Mouse (Mus musculus) forebrain, postnatal 0 days (tissue): ENCODE results near the gene Olfr376. TPM values are rescaled to one million over a fixed set of nuclear protein-coding genes. Genes with fewer than 3 reads are reported as not detected.

ENCODE experiments used
- ATAC-seq: fragments of 200-750 bp; cut with Nextera tagmentation; 2 replicates; pipeline ENCODE4 v1.8.0; 2017; ENCODE audit warnings: mild to moderate bottlenecking, moderate library complexity
- DNase-seq: peaks from one replicate; pipeline ENCODE4 v3.0.0-alpha.2; 2015
- H3K27ac ChIP-seq: fragments of 300-500 bp; sonication (generic); 2 replicates; pipeline ENCODE4 v1.5.1; 2014; ENCODE audit warnings: low read depth, mild to moderate bottlenecking, antibody characterized with exemption, low read length, moderate library complexity, mixed read lengths
- H3K27me3 ChIP-seq: fragments of 300-500 bp; sonication (generic); 2 replicates; pipeline ENCODE4 v1.6.1; 2014; ENCODE audit warnings: mild to moderate bottlenecking, low read length, mixed read lengths; ENCODE audit not compliant: insufficient read depth
- H3K36me3 ChIP-seq: fragments of 300-500 bp; sonication (generic); 2 replicates; pipeline ENCODE4 v1.6.1; 2014; ENCODE audit warnings: mild to moderate bottlenecking, moderate library complexity; ENCODE audit not compliant: insufficient read depth
- H3K4me1 ChIP-seq: fragments of 300-500 bp; sonication (generic); 2 replicates; pipeline ENCODE4 v1.6.1; 2014; ENCODE audit warnings: antibody characterized with exemption; ENCODE audit not compliant: insufficient read depth
- H3K4me2 ChIP-seq: fragments of 300-500 bp; sonication (generic); 2 replicates; pipeline ENCODE4 v1.6.1; 2014; ENCODE audit warnings: low read depth, mild to moderate bottlenecking, moderate library complexity
- H3K4me3 ChIP-seq: fragments of 300-500 bp; sonication (generic); 2 replicates; pipeline ENCODE4 v1.5.1; 2014; ENCODE audit warnings: low read depth, low read length, mixed read lengths
- H3K9ac ChIP-seq: fragments of 300-500 bp; sonication (generic); 2 replicates; pipeline ENCODE4 v1.6.1; 2014; ENCODE audit warnings: mild to moderate bottlenecking
- H3K9me3 ChIP-seq: fragments of 300-500 bp; sonication (generic); 2 replicates; pipeline ENCODE4 v1.6.1; 2016; ENCODE audit warnings: low read length
- CTCF ChIP-seq: sonication (generic); IDR thresholded peaks from 2 replicates; pipeline ENCODE4 v1.5.1; 2016; ENCODE audit warnings: antibody characterized with exemption, control low read depth, low read depth
- WGBS: fragments of 180-500 bp; shearing (Covaris S2); extraction: QIAGEN DNeasy Blood & Tissue Kit; methylation state at CpG from one replicate; pipeline ENCODE4 v1.1.7; 2014; 5-methylcytosine and 5-hydroxymethylcytosine counted together
- polyA plus RNA-seq: library from polyadenylated mRNA; unstranded; fragments of >200 nt; fragmentation: Nextera tagmentation; extraction: Ambion mirVana; gene quantifications from 2 replicates; pipeline ENCODE4 v1.2.1, GENCODE M21; 2015
- total RNA-seq: library from RNA; depleted of rRNA; stranded (reverse); fragments of >200 nt; gene quantifications from 2 replicates; pipeline ENCODE4 v1.2.3, GENCODE M21; 2014; rRNA removed

Gene Olfr376
- total and polyA plus RNA-seq, 2 experiments from 2014 or later: not detected

- Histone ChIP-seq H3K4me3 (no peak within 1 kb of the TSS), H3K9me3 (no peaks in the 10 kb centered on the region), H3K36me3 (no peaks in the 10 kb centered on the region), H3K4me2 (no peak within 1 kb of the TSS), H3K27me3 (no peaks in the 10 kb centered on the region), H3K9ac (no peak within 1 kb of the TSS), H3K27ac (no peak within 1 kb of the TSS), H3K4me1 (no peaks in the 10 kb centered on the region)
- no peak for TF ChIP-seq CTCF
- WGBS: 47% methylated on average over 3 of the region's 3 CpGs
- DNase-seq (no peak), ATAC-seq (no peak)
These were observed 20.6 kb upstream of the Olfr376 start, which contains the start of gene Olfr20 for GRCm38 (mm10) chr11:73350483-73350882. Olfr20 (plus strand) TSS chr11:73350783.

- no peak overlapping the region for H3K27ac ChIP-seq
- no peak overlapping the region for H3K4me2 ChIP-seq
- no peaks in the 10 kb centered on the region for H3K27me3 ChIP-seq
- ATAC-seq (no peak), DNase-seq (no peak)
- TF ChIP-seq CTCF: no peak
- no peaks in the 10 kb centered on the region for H3K36me3 ChIP-seq
- no peaks in the 10 kb centered on the region for H3K4me1 ChIP-seq
- H3K9me3 ChIP-seq: no peaks in the 10 kb centered on the region
- no peak overlapping the region for H3K4me3 ChIP-seq
- WGBS: 75% methylated on average over 4 of the region's 4 CpGs
- no peak overlapping the region for H3K9ac ChIP-seq
These were observed 24.3 kb downstream of the Olfr376 start for GRCm38 (mm10) chr11:73395374-73395773.

DNA sequence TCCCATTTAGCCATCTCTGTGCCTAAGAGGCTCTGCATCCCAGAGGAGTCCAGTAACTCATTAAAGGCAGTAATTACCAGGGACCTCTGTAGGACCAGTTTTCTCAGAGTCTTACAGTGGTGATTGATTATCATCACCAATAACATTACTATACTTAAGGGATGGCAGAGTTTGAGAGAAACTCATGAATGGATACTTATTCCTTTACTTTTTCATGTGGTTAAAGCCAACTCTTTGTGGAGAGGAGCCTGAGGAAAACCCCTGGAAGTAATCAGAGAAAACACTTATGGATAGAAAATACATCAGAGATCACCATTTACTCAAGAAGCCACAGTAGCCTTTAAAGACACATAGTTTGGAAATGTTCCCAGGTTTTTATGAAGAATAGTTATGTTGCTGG is 28.5 kb downstream of the Olfr376 start, which contains the start of gene Olfr1:
Gene Olfr1 (minus strand): TSS at position 101 of the 400 bp plus-strand sequence.
- no peaks in the 10 kb centered on the region for H3K36me3 ChIP-seq
- no peak within 1 kb of the TSS for H3K9ac ChIP-seq
- no peaks in the 10 kb centered on the region for H3K4me1 ChIP-seq
- H3K27ac ChIP-seq: no peak within 1 kb of the TSS
- no peak within 1 kb of the TSS for H3K4me3 ChIP-seq
- TF ChIP-seq CTCF: no peak
- ATAC-seq (no peak), DNase-seq (no peak)
- H3K4me2 ChIP-seq: no peak within 1 kb of the TSS
- H3K9me3 ChIP-seq: no peaks in the 10 kb centered on the region
- no peaks in the 10 kb centered on the region for H3K27me3 ChIP-seq

Other genes starting within 250 kb of the Olfr376 start
- gene Haspin, start 233.0 kb upstream of the Olfr376 start, total RNA-seq: 0.85 and 2.0 TPM in 2 replicates
- 2.3 and 2.4 TPM in 2 replicates for gene Haspin, start 233.0 kb upstream of the Olfr376 start, polyA plus RNA-seq
- 0.46 and 0.57 TPM in 2 replicates for gene P2rx5, start 210.8 kb upstream of the Olfr376 start, total RNA-seq
- 0.69 TPM in 2 replicates for gene P2rx5, start 210.8 kb upstream of the Olfr376 start, polyA plus RNA-seq
- 127 and 153 TPM in 2 replicates for gene Emc6, start 194.2 kb upstream of the Olfr376 start, total RNA-seq
- 182 and 219 TPM in 2 replicates for gene Emc6, start 194.2 kb upstream of the Olfr376 start, polyA plus RNA-seq
- gene Tax1bp3, start 194.2 kb upstream of the Olfr376 start, total RNA-seq: 52.2 and 59.5 TPM in 2 replicates
- gene Tax1bp3, start 194.2 kb upstream of the Olfr376 start, polyA plus RNA-seq: 122 and 137 TPM in 2 replicates
- 15.3 and 17.0 TPM in 2 replicates for gene Ctns, start 172.2 kb upstream of the Olfr376 start, total RNA-seq
- 9.6 and 12.7 TPM in 2 replicates for gene Ctns, start 172.2 kb upstream of the Olfr376 start, polyA plus RNA-seq
- gene Shpk, start 171.8 kb upstream of the Olfr376 start, total RNA-seq: 0.85 and 1.8 TPM in 2 replicates
- gene Shpk, start 171.8 kb upstream of the Olfr376 start, polyA plus RNA-seq: 1.5 and 2.2 TPM in 2 replicates
- 0.38 TPM in 2 replicates for gene Trpv1, start 137.0 kb upstream of the Olfr376 start, total RNA-seq
- gene Trpv1, start 137.0 kb upstream of the Olfr376 start, polyA plus RNA-seq: 0.22 and 0.38 TPM in 2 replicates
- 0.29 and 0.31 TPM in 2 replicates for gene Trpv3, start 103.9 kb upstream of the Olfr376 start, total RNA-seq
- gene Trpv3, start 103.9 kb upstream of the Olfr376 start, polyA plus RNA-seq: 0.05 and 0.13 TPM in 2 replicates
- 3.5 and 4.3 TPM in 2 replicates for gene Aspa, start 41.6 kb upstream of the Olfr376 start, total RNA-seq
- gene Aspa, start 41.6 kb upstream of the Olfr376 start, polyA plus RNA-seq: 4.0 and 4.1 TPM in 2 replicates
- not detected in 2 replicates for gene Gm49340, start 41.5 kb upstream of the Olfr376 start, total RNA-seq
- not detected in 2 replicates for gene Gm49340, start 41.5 kb upstream of the Olfr376 start, polyA plus RNA-seq
- 0.15 TPM in 1 of 2 replicates, not detected in the other for gene Spata22, start 41.5 kb upstream of the Olfr376 start, total RNA-seq
- gene Spata22, start 41.5 kb upstream of the Olfr376 start, polyA plus RNA-seq: 0.12 TPM in 1 of 2 replicates, not detected in the other
- not detected in 2 replicates for gene Olfr20, start 20.5 kb upstream of the Olfr376 start, total RNA-seq
- not detected in 2 replicates for gene Olfr20, start 20.5 kb upstream of the Olfr376 start, polyA plus RNA-seq
- not detected in 2 replicates for gene Olfr1, start 28.4 kb downstream of the Olfr376 start, total RNA-seq
- gene Olfr1, start 28.4 kb downstream of the Olfr376 start, polyA plus RNA-seq: not detected in 2 replicates
- gene Olfr378, start 57.2 kb downstream of the Olfr376 start, total RNA-seq: not detected in 2 replicates
- gene Olfr378, start 57.2 kb downstream of the Olfr376 start, polyA plus RNA-seq: not detected in 2 replicates
- gene Olfr380, start 86.3 kb downstream of the Olfr376 start, total RNA-seq: not detected in 2 replicates
- gene Olfr380, start 86.3 kb downstream of the Olfr376 start, polyA plus RNA-seq: not detected in 2 replicates
- not detected in 2 replicates for gene Olfr381, start 120.4 kb downstream of the Olfr376 start, total RNA-seq
- not detected in 2 replicates for gene Olfr381, start 120.4 kb downstream of the Olfr376 start, polyA plus RNA-seq
- gene Olfr382, start 146.0 kb downstream of the Olfr376 start, total RNA-seq: not detected in 2 replicates
- not detected in 2 replicates for gene Olfr382, start 146.0 kb downstream of the Olfr376 start, polyA plus RNA-seq
- gene Olfr385, start 221.8 kb downstream of the Olfr376 start, total RNA-seq: not detected in 2 replicates
- not detected in 2 replicates for gene Olfr385, start 221.8 kb downstream of the Olfr376 start, polyA plus RNA-seq
- not detected in 2 replicates for gene Olfr384, start 227.3 kb downstream of the Olfr376 start, total RNA-seq
- not detected in 2 replicates for gene Olfr384, start 227.3 kb downstream of the Olfr376 start, polyA plus RNA-seq